Mouse (Mus musculus) urinary bladder, postnatal 10 days (tissue): Measurements from ENCODE around the gene Lamp3.
"Not testable (repeated sequence)": the region's sequence is repeated elsewhere in the genome, so short reads cannot be mapped to it uniquely, and the experiment has no call there.

Experiments
- DNase-seq: peaks from one replicate; pipeline ENCODE4 v3.0.0; 2022; ENCODE audit warnings: low spot score

Gene Lamp3

GRCm38 (mm10) chr16:19706216-19706615 is at the start of gene Lamp3:
Gene Lamp3 (minus strand): TSS chr16:19706375.
- DNase-seq = no peak

DNA sequence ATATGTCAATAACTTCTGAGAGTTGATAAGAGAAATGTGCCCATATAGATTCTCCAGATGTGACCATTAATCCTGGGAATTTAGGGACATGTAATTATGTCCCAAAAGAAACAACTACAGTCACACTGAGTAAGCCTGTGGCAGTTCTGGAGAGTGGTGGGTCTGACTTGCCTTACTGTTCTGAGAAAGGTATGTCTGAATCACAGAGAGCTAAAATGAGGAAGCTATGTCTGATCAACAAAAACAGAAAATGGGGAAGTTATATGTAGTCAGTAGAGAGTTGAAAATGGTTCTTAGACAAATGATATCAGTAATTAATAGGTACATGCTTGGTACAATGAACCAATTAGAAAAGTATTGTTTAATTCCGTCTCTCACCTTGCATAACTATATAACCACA is 26.7 kb upstream of the Lamp3 start:
- no peak for DNase-seq

GRCm38 (mm10) chr16:19724139-19724538 is 18.0 kb upstream of the Lamp3 start:
- DNase-seq = not testable (repeated sequence)

DNA sequence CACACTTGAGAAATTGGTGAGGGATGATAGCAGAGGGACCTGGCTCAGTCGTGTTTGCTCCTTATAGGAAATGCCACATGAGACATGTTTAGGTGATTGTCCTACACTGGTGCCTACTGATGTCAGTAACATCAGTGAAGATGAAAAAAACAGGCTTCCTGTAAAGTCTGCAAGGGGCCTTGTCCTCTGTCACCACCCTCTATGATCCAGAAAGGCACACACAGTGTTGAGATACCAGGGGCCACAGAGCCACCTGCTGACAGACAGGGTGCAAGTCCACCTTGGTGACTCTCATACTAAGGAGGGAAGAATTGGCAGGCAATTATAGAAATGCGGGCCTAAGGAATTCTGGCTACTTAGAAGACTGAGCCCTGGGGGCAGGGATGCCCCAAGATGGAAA is 14.8 kb upstream of the Lamp3 start:
- no peak for DNase-seq

DNA sequence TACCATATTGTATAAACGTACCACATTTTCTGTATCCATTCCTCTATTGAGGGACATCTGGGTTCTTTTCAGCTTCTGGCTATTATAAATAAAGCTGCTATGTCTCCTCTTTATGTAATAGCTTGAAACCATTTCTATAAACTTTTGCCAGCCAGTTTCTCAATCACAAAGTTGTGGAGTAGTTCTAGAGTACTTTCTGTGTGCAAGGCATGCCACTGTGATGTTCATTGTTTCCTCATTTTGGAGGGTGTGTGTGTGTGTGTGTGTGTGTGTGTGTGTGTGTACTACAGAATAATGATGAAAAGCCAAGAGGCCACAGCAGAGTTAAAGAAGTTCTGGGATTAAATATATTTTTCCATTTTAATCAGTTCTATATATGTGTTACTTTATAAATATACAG is 1.2 kb upstream of the Lamp3 start:
- no peak for DNase-seq

DNA sequence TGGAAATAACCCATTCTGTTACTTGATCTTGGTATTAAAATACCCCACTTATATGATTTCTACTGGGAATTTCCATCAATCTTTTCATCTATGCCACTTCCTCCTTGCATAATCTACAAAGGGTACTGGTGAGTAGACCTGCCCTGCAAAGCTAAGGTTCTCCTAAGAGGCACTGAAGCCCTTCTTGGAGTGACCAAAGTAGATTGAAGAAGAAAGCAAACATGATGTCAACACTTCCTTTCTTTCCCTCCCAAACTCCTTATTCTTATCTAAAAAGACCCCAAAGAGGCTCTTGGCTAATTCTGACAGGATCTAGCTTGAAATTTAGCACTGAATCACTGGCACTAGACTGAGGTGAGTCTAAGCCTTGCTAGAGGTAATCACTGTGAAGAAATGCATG is 7.0 kb downstream of the Lamp3 start:
- DNase-seq = no peak

- no peak for DNase-seq
Measured at GRCm38 (mm10) chr16:19670768-19671357, 35.3 kb downstream of the Lamp3 start.

DNA sequence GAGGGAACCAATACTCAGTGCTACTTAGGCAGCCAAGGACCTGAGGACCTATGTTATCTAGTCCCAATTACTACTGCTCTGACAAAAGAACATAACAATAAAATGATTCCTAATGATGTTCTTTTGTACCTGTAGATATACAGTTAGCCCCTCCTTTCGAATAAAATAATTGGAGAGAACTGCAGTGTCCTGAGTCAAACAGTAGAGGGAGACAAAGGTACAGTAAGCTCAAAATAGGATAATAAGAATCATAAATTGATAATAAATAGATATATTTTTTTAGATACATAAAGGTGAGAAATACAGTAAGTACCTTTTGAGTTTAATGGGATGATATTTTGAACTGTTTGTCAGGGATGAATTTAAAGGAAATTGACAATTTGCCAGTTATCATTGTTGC is 39.9 kb downstream of the Lamp3 start:
- no peak for DNase-seq

GRCm38 (mm10) chr16:19629816-19630215 is 76.4 kb downstream of the Lamp3 start, which contains the start of gene Olfr171:
Gene Olfr171 (minus strand): TSS chr16:19629916.
- no peak for DNase-seq

GRCm38 (mm10) chr16:19611782-19612181 is 94.4 kb downstream of the Lamp3 start, which contains the start of gene Olfr170:
Gene Olfr170 (minus strand): TSS chr16:19611882.
- not testable (repeated sequence) for DNase-seq
